Mouse (Mus musculus) midbrain, embryonic 14.5 days (tissue): ENCODE data around the gene Klf11. TPM values are rescaled to one million over a fixed set of nuclear protein-coding genes. Genes with fewer than 3 reads are reported as not detected.
"Not testable (repeated sequence)": the region's sequence is repeated elsewhere in the genome, so short reads cannot be mapped to it uniquely, and the experiment has no call there.

ENCODE experiments used
- ATAC-seq: fragments of 200-750 bp; cut with Nextera tagmentation; 2 replicates; pipeline ENCODE4 v1.8.0; 2017; ENCODE audit warnings: moderate number of reproducible peaks, moderate library complexity; ENCODE audit not compliant: low FRiP score, low TSS enrichment
- DNase-seq: peaks from one replicate; pipeline ENCODE4 v3.0.0-alpha.2; 2015
- H3K27ac ChIP-seq: fragments of 300-500 bp; sonication (generic); replicated peaks from 2 replicates; pipeline ENCODE4 v1.5.1; 2014; ENCODE audit warnings: mild to moderate bottlenecking, low read depth, low read length, moderate library complexity
- H3K27me3 ChIP-seq: fragments of 300-500 bp; sonication (generic); 2 replicates; pipeline ENCODE4 v1.6.1; 2014; ENCODE audit warnings: low read length, control low read depth, mixed read lengths; ENCODE audit not compliant: control insufficient read depth, insufficient read depth
- H3K36me3 ChIP-seq: fragments of 300-500 bp; sonication (generic); 2 replicates; pipeline ENCODE4 v1.6.1; 2014; ENCODE audit warnings: low read length, control low read depth; ENCODE audit not compliant: control insufficient read depth, insufficient read depth
- H3K4me1 ChIP-seq: fragments of 300-500 bp; sonication (generic); 2 replicates; pipeline ENCODE4 v1.6.1; 2014; ENCODE audit warnings: mild to moderate bottlenecking, antibody characterized with exemption, low read length, control low read depth; ENCODE audit not compliant: control insufficient read depth, insufficient read depth
- H3K4me2 ChIP-seq: fragments of 300-500 bp; sonication (generic); 2 replicates; pipeline ENCODE4 v1.6.1; 2014; ENCODE audit warnings: mild to moderate bottlenecking, low read length, moderate library complexity
- H3K4me3 ChIP-seq: fragments of 300-500 bp; sonication (generic); replicated peaks from 2 replicates; pipeline ENCODE4 v1.5.1; 2014; ENCODE audit warnings: low read depth, low read length
- H3K9ac ChIP-seq: fragments of 300-500 bp; sonication (generic); replicated peaks from 2 replicates; pipeline ENCODE4 v1.6.1; 2014; ENCODE audit warnings: mild to moderate bottlenecking, low read length, moderate library complexity
- H3K9me3 ChIP-seq: fragments of 300-500 bp; sonication (generic); 2 replicates; pipeline ENCODE4 v1.6.1; 2016; ENCODE audit warnings: low read length, control low read depth, mixed read lengths; ENCODE audit not compliant: control insufficient read depth
- WGBS: fragments of 180-500 bp; shearing (Covaris S2); extraction: QIAGEN DNeasy Blood & Tissue Kit; methylation state at CpG from one replicate; pipeline ENCODE4 v1.1.7; 2014; 5-methylcytosine and 5-hydroxymethylcytosine counted together
- polyA plus RNA-seq: library from polyadenylated mRNA; unstranded; fragments of >200 nt; fragmentation: Nextera tagmentation; extraction: Ambion mirVana; gene quantifications from 2 replicates; pipeline ENCODE4 v1.2.1, GENCODE M21; 2014

The Klf11 gene
- polyA plus RNA-seq, 1 experiment from 2014 or later, result 21.9 TPM

DNA sequence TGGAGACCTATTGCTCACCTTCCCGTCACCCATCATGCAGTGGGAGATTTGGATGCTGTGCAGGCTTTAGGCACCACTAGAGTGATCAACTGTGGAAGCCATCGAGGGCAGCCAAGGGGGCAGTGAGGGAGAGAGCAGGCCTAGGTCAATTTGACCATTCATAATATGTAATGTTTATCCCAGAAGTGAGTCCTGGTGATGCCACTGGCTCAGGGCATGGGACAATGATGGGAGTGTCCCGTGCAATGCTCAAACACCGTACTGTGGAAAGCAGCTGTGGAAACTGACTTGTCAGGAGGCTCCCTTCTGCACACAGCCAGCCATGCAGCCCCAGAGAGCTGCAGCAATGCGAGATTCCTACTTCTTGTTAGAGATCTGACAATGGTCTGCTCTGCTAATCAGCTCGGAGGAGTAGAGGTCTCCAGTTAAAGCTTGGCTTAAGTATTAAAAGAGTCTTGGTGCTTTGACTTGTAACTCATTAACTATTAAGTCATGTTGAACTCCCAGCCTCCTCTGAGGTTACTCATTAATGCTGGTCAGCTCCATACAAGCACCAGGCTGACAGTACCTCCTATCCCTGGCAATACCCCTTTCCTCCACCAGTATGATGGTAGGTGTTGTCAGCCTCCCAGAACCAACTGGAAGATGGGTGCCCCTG, 35.1 kb downstream of the Klf11 start:
- 78% methylated on average over 6 of the region's 6 CpGs for WGBS
- no peak overlapping the region for H3K4me3 ChIP-seq

DNA sequence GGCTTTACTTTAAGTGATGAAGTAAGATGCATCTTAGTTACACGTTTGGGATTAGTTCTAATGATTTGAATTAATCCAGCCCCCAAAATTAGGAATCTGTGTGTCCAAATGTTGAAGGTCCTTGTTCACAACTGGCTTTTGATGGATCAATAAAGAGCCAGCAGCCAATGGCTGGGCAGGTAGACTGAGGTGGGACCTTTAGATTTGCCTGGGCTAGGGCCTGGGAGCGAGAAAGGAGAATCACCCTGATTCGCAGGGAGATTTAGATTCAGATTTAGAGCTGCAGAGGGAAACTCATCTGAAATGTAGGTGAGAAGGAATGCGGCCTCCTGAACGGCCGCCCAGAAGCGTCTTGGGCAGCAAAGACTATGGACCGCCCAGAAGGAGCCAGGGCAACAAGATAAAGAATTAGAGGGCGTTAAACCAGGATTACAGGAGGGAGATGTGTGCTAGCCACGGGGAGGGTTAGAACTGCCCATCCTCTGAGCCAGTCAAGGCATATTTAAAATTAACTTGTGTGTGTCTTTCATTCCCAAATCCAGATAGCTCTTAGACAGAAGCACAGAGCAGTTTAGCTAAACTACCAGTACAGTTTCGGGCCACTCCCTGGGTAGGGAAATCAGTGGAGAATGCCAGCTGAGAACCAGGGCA, 35.7 kb downstream of the Klf11 start:
- Histone ChIP-seq H3K27me3 (peaks cover 18% of the 10 kb centered on the region), H3K9ac (no peak overlapping the region), H3K27ac (no peak overlapping the region), H3K4me1 (no peaks in the 10 kb centered on the region), H3K9me3 (no peaks in the 10 kb centered on the region), H3K4me3 (no peak overlapping the region), H3K4me2 (no peak overlapping the region), H3K36me3 (no peaks in the 10 kb centered on the region)
- ATAC-seq, result no peak
- DNase-seq, result no peak
- 75% methylated on average over 11 of the region's 11 CpGs for WGBS

More for the DNA sequence above, 35.1 kb downstream of the Klf11 start:
- Histone ChIP-seq H3K9ac (no peak overlapping the region), H3K36me3 (no peaks in the 10 kb centered on the region), H3K4me2 (no peak overlapping the region), H3K4me1 (peaks cover 5% of the 10 kb centered on the region; the same call in 1 of the 2 replicates), H3K9me3 (no peaks in the 10 kb centered on the region), H3K27me3 (peaks cover 23% of the 10 kb centered on the region), H3K27ac (no peak overlapping the region)
- DNase-seq, result no peak
- no peak for ATAC-seq

DNA sequence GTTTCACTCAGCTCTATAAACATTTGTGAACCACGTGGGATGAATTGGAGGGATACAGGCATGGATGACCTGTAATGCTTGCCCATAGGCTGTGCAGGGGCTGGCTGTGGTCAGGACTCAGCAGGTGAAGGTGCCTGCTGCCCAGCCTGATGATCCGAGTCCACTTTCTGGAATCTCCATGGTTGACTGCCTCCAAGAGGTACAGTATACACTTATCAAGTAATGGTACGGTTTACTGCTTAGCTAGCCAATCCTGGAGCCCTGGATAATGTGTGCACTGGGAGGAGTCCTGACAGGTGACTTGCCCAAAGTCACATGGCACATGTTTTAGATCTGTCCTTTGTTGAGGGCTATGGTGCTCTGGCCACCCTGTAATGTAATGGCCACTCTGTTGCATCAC, 39.3 kb downstream of the Klf11 start:
- DNase-seq (no peak), ATAC-seq (no peak)
- Histone ChIP-seq H3K36me3 (no peaks in the 10 kb centered on the region), H3K4me2 (no peak overlapping the region), H3K9ac (no peak overlapping the region), H3K4me3 (no peak overlapping the region), H3K27ac (no peak overlapping the region), H3K4me1 (no peaks in the 10 kb centered on the region), H3K9me3 (no peaks in the 10 kb centered on the region), H3K27me3 (no peaks in the 10 kb centered on the region)
- WGBS, result 88% methylated on average over 3 of the region's 3 CpGs

DNA sequence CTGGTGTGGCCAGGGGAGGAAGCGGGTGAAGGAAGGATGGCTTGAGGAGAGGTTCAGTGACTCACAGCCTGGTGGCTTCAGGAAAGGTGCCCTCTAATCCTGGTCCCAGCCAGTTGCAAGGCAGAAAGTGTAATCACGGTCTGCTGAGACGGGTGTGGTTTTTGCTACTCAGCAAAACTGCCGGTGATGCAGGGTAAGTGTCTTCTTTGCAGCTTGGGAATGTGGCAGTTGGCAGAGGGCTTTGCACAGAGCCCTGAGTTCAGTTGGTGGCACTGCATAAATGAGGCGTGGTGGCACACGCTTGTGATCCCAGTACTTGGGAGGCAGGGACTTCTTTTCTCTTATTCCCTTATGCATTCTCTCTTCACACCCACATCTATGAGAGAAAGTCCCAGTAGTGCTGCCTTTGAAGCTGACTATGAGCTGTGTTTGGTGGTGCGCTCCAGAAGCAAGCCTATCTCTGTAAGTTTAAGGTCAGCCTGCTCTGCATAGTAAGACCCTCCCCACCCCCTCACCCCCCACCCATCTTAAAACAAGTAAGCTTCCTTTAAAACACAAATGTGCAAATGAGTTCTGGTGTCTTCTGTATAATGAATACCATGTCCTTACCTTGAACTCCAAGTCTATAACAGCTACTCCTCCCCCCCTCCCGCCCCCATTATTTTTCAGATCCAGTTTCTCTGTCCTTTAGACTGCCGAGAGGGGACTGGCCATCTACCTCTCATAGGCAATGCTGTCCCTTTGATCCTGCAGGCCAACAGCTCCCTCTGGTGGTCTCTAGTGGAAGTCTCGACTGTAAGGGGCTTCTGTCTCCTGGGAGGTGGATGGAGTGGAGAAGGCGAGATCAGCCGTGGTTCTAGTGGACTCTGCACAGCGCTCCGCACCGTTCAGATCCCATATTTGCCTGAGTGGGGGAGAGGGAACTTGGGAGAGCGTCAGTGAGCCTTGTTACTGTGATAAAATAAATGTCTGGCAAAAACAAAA, 45.7 kb downstream of the Klf11 start:
- peak overlapping the region; percentile 17; the same call in 1 of the 2 replicates for H3K4me2 ChIP-seq
- no peak overlapping the region for H3K9ac ChIP-seq
- no peaks in the 10 kb centered on the region for H3K4me1 ChIP-seq
- no peak overlapping the region for H3K4me3 ChIP-seq
- peak; percentile 78 for ATAC-seq
- H3K27me3 ChIP-seq, result no peaks in the 10 kb centered on the region
- WGBS, result 47% methylated on average over 16 of the region's 16 CpGs
- peak; percentile 92 for DNase-seq
- H3K9me3 ChIP-seq, result no peaks in the 10 kb centered on the region
- H3K36me3 ChIP-seq, result no peaks in the 10 kb centered on the region
- no peak overlapping the region for H3K27ac ChIP-seq

DNA sequence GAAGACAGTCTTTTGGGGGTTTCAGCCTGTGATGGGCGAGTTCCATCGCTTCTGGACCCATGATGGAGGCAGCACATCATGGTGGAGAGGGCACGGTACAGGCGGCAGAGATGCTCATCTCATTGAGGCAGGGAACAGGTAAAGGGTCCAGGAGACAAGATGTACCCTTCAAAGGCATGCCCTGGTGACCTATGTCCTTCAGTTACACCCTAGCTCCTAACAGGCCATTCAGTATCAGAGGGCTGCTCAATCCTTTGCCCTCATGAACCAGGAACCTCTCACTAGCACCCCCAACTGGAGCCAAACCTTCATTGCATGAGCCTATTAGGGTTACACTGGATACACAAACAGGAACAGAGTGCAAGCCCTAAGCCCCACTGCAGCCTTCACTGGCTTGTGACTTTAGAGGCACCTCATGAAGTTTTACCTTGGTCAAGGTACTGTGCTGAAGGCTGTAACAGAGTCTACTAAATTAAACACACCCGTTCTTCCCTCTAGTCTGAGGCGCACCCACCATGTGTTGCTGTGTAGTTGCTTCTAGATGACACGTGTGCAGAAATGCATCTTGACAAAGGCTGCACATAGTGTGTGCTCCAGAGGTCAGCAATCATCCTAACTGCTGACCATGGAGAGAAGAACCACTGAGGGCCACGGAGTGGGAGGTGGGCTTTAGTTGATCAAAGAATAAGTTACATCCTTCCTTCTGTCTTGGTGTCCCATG, 46.6 kb downstream of the Klf11 start:
- Histone ChIP-seq H3K27ac (no peak overlapping the region), H3K9me3 (no peaks in the 10 kb centered on the region), H3K4me2 (peak overlapping the region; percentile 17; the same call in 1 of the 2 replicates), H3K4me1 (no peaks in the 10 kb centered on the region), H3K36me3 (no peaks in the 10 kb centered on the region), H3K27me3 (no peaks in the 10 kb centered on the region), H3K4me3 (no peak overlapping the region), H3K9ac (no peak overlapping the region)
- ATAC-seq (peak; percentile 17; the same call in 1 of the 2 replicates), DNase-seq (no peak)
- 68% methylated on average over 8 of the region's 8 CpGs for WGBS

DNA sequence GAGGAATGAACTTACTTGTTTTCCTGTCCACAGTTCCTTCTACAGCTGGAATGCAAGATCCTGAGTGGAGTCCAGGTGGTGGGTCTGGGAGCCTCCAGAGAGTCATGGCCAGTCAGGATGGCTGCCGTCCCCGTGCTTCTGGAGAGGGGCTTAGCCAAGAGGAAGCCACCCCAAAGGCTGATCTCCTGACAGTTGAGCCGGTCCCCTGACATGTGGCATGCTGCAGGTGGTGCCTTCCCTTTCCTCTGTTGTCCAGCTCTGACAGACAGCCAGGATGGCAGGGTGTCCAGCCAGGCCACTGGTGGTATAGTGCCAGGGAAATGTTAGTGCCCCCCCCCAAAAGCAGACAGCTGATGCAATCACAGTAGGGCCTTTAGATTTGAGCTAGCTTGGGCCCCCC, 47.4 kb downstream of the Klf11 start:
- 80% methylated on average over 3 of the region's 3 CpGs for WGBS
- H3K27ac ChIP-seq, result no peak overlapping the region
- no peaks in the 10 kb centered on the region for H3K27me3 ChIP-seq
- no peak for DNase-seq
- H3K4me2 ChIP-seq, result no peak overlapping the region
- no peaks in the 10 kb centered on the region for H3K4me1 ChIP-seq
- no peak for ATAC-seq
- H3K9ac ChIP-seq, result no peak overlapping the region
- no peak overlapping the region for H3K4me3 ChIP-seq
- no peaks in the 10 kb centered on the region for H3K9me3 ChIP-seq
- no peaks in the 10 kb centered on the region for H3K36me3 ChIP-seq

DNA sequence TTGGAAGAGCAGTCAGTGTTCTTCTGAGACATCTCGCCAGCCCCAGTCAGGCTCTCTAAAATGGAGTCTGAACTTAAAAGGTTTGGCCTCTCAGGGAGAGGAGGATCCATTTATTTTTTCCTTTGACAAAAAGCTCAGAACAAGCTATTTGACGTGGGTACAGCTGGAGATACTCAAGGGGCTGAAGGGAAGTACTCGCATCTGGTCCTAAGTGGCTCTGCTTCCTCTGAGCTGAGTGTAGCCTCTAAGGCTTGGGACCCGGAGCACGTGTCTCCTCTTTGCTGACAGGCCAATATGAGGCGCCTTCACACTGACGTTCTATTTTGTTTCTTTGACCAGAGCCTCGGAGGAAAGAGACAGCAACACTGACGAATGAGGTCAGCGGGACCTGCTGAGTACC, 48.5 kb downstream of the Klf11 start:
- no peak overlapping the region for H3K27ac ChIP-seq
- H3K36me3 ChIP-seq, result no peaks in the 10 kb centered on the region
- DNase-seq (no peak), ATAC-seq (no peak)
- 86% methylated on average over 10 of the region's 10 CpGs for WGBS
- no peaks in the 10 kb centered on the region for H3K27me3 ChIP-seq
- H3K9ac ChIP-seq, result no peak overlapping the region
- H3K9me3 ChIP-seq, result no peaks in the 10 kb centered on the region
- H3K4me2 ChIP-seq, result no peak overlapping the region
- no peaks in the 10 kb centered on the region for H3K4me1 ChIP-seq
- no peak overlapping the region for H3K4me3 ChIP-seq

DNA sequence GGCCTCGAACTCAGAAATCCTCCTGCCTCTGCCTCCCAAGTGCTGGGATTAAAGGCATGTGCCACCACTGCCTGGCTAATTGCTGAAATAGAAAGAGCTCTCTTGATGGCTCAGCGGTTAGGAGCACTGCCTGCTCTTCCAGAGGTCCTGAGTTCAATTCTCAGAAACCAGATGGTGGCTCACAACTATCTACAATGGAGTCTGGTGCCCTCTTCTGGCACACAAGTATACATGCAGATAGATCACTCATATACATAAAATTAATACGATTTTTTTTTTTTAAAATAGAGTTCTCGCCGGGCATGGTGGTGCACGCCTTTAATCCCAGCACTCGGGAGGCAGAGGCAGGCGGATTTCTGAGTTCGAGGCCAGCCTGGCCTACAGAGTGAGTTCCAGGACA, 50.5 kb downstream of the Klf11 start:
- H3K36me3 ChIP-seq, H3K4me1 ChIP-seq, H3K9me3 ChIP-seq, H3K27ac ChIP-seq, H3K4me3 ChIP-seq, ATAC-seq, H3K9ac ChIP-seq, DNase-seq, H3K4me2 ChIP-seq, H3K27me3 ChIP-seq: not testable (repeated sequence)
- 93% methylated on average over 9 of the region's 9 CpGs for WGBS
